Mouse (Mus musculus): ENCODE measurements around the gene Hist1h2ae. TPM values are rescaled to one million over a fixed set of nuclear protein-coding genes. Genes with fewer than 3 reads are reported as not detected.
A peak's percentile ranks its signal among the peaks of the same experiment; 100 is the strongest.
"Not testable (repeated sequence)": the region's sequence is repeated elsewhere in the genome, so short reads cannot be mapped to it uniquely, and the experiment has no call there.

Gene Hist1h2ae
- polyA plus RNA-seq, 1 experiment from 2014 or later, result 105 TPM

GRCm38 (mm10) chr13:23539821-23540220 lies 31.2 kb downstream of the Hist1h2ae start:
- WGBS, result 74% methylated on average over 1 of the region's 1 CpGs
- H3K9me3 ChIP-seq (replicated peaks; ENCODE audit: control insufficient read depth, low read length); ATAC-seq; H3K4me1 ChIP-seq (ENCODE audit: control insufficient read depth, insufficient read depth, low read length); DNase-seq (ENCODE audit: low spot score); H3K27ac ChIP-seq (ENCODE audit: low read depth, low read length); H3K27me3 ChIP-seq (replicated peaks; ENCODE audit: control insufficient read depth, insufficient read depth, low read length); H3K4me2 ChIP-seq (ENCODE audit: low read length); H3K4me3 ChIP-seq (ENCODE audit: low read depth, low read length); H3K9ac ChIP-seq (ENCODE audit: low read length); H3K36me3 ChIP-seq (ENCODE audit: control insufficient read depth, insufficient read depth, low read length): not testable (repeated sequence)

- no peak overlapping the region for H3K4me3 ChIP-seq (ENCODE audit: low read depth, low read length)
- H3K9ac ChIP-seq (ENCODE audit: low read length), result no peak overlapping the region
- no peak overlapping the region for H3K4me2 ChIP-seq (ENCODE audit: low read length)
- H3K36me3 ChIP-seq (ENCODE audit: control insufficient read depth, insufficient read depth, low read length), result no peaks in the 10 kb centered on the region
- peaks cover 10% of the 10 kb centered on the region; the same call in 1 of the 2 replicates for H3K4me1 ChIP-seq (ENCODE audit: control insufficient read depth, insufficient read depth, low read length)
- no peak for ATAC-seq
- H3K9me3 ChIP-seq (replicated peaks; ENCODE audit: control insufficient read depth, low read length), result no peaks in the 10 kb centered on the region
- WGBS, result 77% methylated on average over 5 of the region's 5 CpGs
- DNase-seq (ENCODE audit: low spot score), result no peak
- no peak overlapping the region for H3K27ac ChIP-seq (ENCODE audit: low read depth, low read length)
- H3K27me3 ChIP-seq (replicated peaks; ENCODE audit: control insufficient read depth, insufficient read depth, low read length), result no peaks in the 10 kb centered on the region
These were observed 32.8 kb downstream of the Hist1h2ae start for GRCm38 (mm10) chr13:23538249-23538648.

GRCm38 (mm10) chr13:23537006-23537710 lies 33.9 kb downstream of the Hist1h2ae start:
- WGBS, result 80% methylated on average over 3 of the region's 3 CpGs
- Histone ChIP-seq H3K27ac (ENCODE audit: low read depth, low read length) (no peak overlapping the region), H3K36me3 (ENCODE audit: control insufficient read depth, insufficient read depth, low read length) (no peaks in the 10 kb centered on the region), H3K27me3 (replicated peaks; ENCODE audit: control insufficient read depth, insufficient read depth, low read length) (no peaks in the 10 kb centered on the region), H3K4me2 (ENCODE audit: low read length) (peak overlapping the region; percentile 59), H3K9ac (ENCODE audit: low read length) (peak overlapping the region; percentile 6; the same call in 1 of the 2 replicates), H3K9me3 (replicated peaks; ENCODE audit: control insufficient read depth, low read length) (no peaks in the 10 kb centered on the region), H3K4me3 (ENCODE audit: low read depth, low read length) (peak overlapping the region; percentile 43; the same call in 1 of the 2 replicates), H3K4me1 (ENCODE audit: control insufficient read depth, insufficient read depth, low read length) (peaks cover 21% of the 10 kb centered on the region)
- DNase-seq (ENCODE audit: low spot score), result no peak
- ATAC-seq, result no peak

DNA sequence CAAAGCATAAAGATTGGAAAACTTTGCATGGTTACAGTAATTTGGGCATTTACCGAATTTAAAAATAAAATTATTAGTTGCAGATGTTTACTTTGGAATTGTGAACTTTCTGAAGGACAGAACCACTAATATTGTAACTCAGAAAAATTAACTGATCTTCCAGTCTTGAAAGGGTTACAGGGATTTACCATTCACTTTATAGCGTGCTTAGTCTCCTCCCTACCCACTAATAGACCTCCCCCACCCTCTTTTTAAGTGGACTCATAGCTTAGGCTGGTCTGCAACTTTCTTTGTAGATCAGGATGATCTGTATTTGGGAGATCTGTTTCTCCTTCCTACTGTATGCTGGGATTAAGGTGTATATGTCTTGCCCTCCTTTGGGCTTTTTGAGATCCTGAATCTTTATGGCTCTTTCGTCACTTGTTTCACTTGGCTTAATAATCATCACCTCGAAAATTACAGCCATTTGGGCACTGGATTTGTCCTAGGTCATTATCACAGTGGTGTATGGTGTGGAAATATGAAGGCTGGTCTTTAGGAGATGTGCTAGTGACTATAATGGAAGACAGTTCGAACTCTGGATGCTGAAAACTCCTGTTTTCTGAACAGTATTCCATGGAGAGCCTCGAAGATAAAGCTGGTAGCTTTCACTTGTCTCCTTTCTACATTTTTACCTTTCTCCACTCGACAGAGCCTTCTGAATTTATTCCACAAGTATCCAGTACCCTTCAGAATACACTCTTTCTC lies 34.8 kb downstream of the Hist1h2ae start:
- ATAC-seq (no peak), DNase-seq (ENCODE audit: low spot score) (no peak)
- Histone ChIP-seq H3K9ac (ENCODE audit: low read length) (peak overlapping the region; percentile 68), H3K4me2 (ENCODE audit: low read length) (peak overlapping the region; percentile 59), H3K36me3 (ENCODE audit: control insufficient read depth, insufficient read depth, low read length) (no peaks in the 10 kb centered on the region), H3K9me3 (replicated peaks; ENCODE audit: control insufficient read depth, low read length) (no peaks in the 10 kb centered on the region), H3K27ac (ENCODE audit: low read depth, low read length) (no peak overlapping the region), H3K4me3 (ENCODE audit: low read depth, low read length) (peak overlapping the region; percentile 43), H3K4me1 (ENCODE audit: control insufficient read depth, insufficient read depth, low read length) (peaks cover 23% of the 10 kb centered on the region), H3K27me3 (replicated peaks; ENCODE audit: control insufficient read depth, insufficient read depth, low read length) (no peaks in the 10 kb centered on the region)
- WGBS, result 15% methylated on average over 7 of the region's 7 CpGs

GRCm38 (mm10) chr13:23535137-23536075 lies 35.6 kb downstream of the Hist1h2ae start, which contains the start of gene Hist1h3g:
Gene Hist1h3g, plus strand, starts transcription at chr13:23535422.
- Histone ChIP-seq H3K4me1 (ENCODE audit: control insufficient read depth, insufficient read depth, low read length) (peaks cover 23% of the 10 kb centered on the region), H3K4me3 (ENCODE audit: low read depth, low read length) (peak within 1 kb of the TSS; percentile 43), H3K4me2 (ENCODE audit: low read length) (peak within 1 kb of the TSS; percentile 59), H3K27ac (ENCODE audit: low read depth, low read length) (peak within 1 kb of the TSS; percentile 95), H3K9ac (ENCODE audit: low read length) (peak within 1 kb of the TSS; percentile 68)
- 0% methylated on average over 35 of the region's 62 CpGs for WGBS
- not testable (repeated sequence) for H3K36me3 ChIP-seq (ENCODE audit: control insufficient read depth, insufficient read depth, low read length); H3K9me3 ChIP-seq (replicated peaks; ENCODE audit: control insufficient read depth, low read length); H3K27me3 ChIP-seq (replicated peaks; ENCODE audit: control insufficient read depth, insufficient read depth, low read length)
- DNase-seq (ENCODE audit: low spot score) (peak; percentile 99), ATAC-seq (peak; percentile 87)

DNA sequence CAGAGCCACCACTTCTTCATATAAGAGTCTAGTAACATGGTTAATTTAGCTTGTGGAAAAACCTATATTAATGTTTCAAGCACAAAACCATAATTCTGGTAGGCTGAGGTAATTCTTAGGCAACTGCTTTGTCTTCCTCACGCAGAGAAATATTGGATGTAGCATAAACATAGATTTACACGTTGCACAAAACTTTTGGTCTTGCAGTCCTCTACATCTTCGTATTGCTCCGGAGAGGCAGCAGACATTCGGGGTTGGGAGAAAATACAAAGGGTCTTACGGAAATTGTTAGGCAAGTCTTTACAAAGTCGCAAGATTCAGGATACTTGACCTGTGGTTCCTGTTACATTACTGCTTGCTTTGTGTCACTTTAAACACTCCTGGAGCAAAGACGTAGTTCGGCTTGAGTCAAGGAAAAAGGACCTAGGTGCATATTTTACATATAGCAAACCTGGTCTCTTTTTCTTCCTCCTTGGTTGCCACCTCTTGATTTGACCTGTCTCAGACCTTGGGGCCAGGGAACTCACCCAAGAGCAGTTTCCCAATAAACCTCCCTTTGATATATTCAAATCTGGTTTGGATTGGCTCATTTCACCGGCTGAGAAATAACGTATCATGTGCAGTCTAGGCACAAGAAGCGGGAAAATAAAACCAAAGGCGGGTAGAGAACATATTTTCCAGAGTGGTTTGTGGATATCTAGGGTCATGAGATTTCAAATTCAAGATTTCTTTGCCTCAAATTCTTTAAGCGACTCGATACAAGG lies 36.5 kb downstream of the Hist1h2ae start:
- Histone ChIP-seq H3K4me1 (ENCODE audit: control insufficient read depth, insufficient read depth, low read length) (peaks cover 26% of the 10 kb centered on the region), H3K9me3 (replicated peaks; ENCODE audit: control insufficient read depth, low read length) (no peaks in the 10 kb centered on the region), H3K9ac (ENCODE audit: low read length) (peak overlapping the region; percentile 60), H3K27me3 (replicated peaks; ENCODE audit: control insufficient read depth, insufficient read depth, low read length) (no peaks in the 10 kb centered on the region), H3K36me3 (ENCODE audit: control insufficient read depth, insufficient read depth, low read length) (no peaks in the 10 kb centered on the region), H3K4me2 (ENCODE audit: low read length) (peak overlapping the region; percentile 59), H3K4me3 (ENCODE audit: low read depth, low read length) (peak overlapping the region; percentile 43), H3K27ac (ENCODE audit: low read depth, low read length) (peak overlapping the region; percentile 95)
- WGBS, result under 1% methylated on average over 15 of the region's 15 CpGs
- no peak for DNase-seq (ENCODE audit: low spot score)
- ATAC-seq, result no peak

GRCm38 (mm10) chr13:23533560-23534367 lies 37.3 kb downstream of the Hist1h2ae start, which contains the start of gene Hist1h2af:
Gene Hist1h2af, plus strand, starts transcription at chr13:23533906.
- H3K36me3 ChIP-seq (ENCODE audit: control insufficient read depth, insufficient read depth, low read length); H3K9me3 ChIP-seq (replicated peaks; ENCODE audit: control insufficient read depth, low read length); H3K27me3 ChIP-seq (replicated peaks; ENCODE audit: control insufficient read depth, insufficient read depth, low read length): not testable (repeated sequence)
- Histone ChIP-seq H3K9ac (ENCODE audit: low read length) (peak within 1 kb of the TSS; percentile 78), H3K4me1 (ENCODE audit: control insufficient read depth, insufficient read depth, low read length) (peaks cover 29% of the 10 kb centered on the region), H3K4me3 (ENCODE audit: low read depth, low read length) (peak within 1 kb of the TSS; percentile 43), H3K4me2 (ENCODE audit: low read length) (peak within 1 kb of the TSS; percentile 59), H3K27ac (ENCODE audit: low read depth, low read length) (peak within 1 kb of the TSS; percentile 95)
- DNase-seq (ENCODE audit: low spot score) (peak; percentile 98), ATAC-seq (peak; percentile 43)
- WGBS, result under 1% methylated on average over 25 of the region's 53 CpGs

All from forebrain, embryonic 14.5 days (tissue).